Mouse (Mus musculus): ENCODE measurements at regions not wholly inside any gene's neighbourhood (a gene's known extent, or its start where the extent isn't known, plus 50 kb on each side); places are given as distances from the start of the nearest gene placed in this dataset.

DNA sequence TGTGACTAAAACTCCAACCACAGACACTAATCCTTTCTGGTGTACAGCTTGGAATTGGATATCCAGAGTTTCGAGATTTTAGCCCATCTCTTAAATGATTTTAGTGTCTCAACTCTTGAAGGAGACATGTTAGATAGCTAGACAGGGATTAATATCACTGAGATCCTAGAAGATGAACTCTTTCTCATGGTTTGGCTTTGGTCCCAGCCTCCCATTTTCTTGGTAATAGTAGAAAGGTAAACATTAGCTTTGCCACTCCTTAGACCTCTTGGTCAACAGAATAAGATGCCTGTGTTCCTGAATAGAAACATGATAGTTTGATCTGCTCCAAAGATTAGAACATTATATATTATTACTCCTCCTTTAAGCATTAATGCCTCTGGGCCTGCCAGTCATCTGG is 60.8 kb upstream of the Dpt start:
- TF ChIP-seq POLR2A (IDR thresholded peaks at IDR 0.05; ENCODE audit: low read depth, low read length): no peak
- no peak for TF ChIP-seq CTCF (conservative IDR thresholded peaks at IDR 0.05; ENCODE audit: insufficient read depth, insufficient read length, low read depth, low read length)
